8 mouse cellular contexts compared by ENCODE assay signal in genomic region chr7:6194129-6194528, GRCm38 (mm10). TPM values are rescaled to one million over a fixed set of nuclear protein-coding genes. Genes with fewer than 3 reads are reported as not detected.
DNase-seq lines count a peak whose midpoint lies in the region; ATAC-seq and TF ChIP-seq lines count a peak whose summit lies in the region.

No protein-coding gene starts in this region.

- peak; percentile 95 for TF ChIP-seq CTCF in cerebellum, adult 2 months (IDR thresholded peaks at IDR 0.05; ENCODE audit: borderline replicate concordance, insufficient read depth, low read depth, low read length)
- peak; percentile 82 for TF ChIP-seq CTCF in forebrain, postnatal 0 days (IDR thresholded peaks at IDR 0.05; ENCODE audit: low read depth)

- peak; percentile 84 for ATAC-seq in forebrain, postnatal 0 days
- peak; percentile 81 for ATAC-seq in inflammation-experienced regulatory T-cells, adult 6 months
- ATAC-seq in liver, embryonic 12.5 days, result peak; percentile 65
- ATAC-seq in stomach, embryonic 16.5 days (ENCODE audit: insufficient read depth, low FRiP score), result peak; percentile 50; the same call in 1 of the 2 replicates

- no peaks in the 10 kb centered on the region; the same call in 1 of the 2 replicates for H3K27me3 ChIP-seq in cerebellum, adult 2 months (ENCODE audit: control insufficient read depth, insufficient read depth, low read length)
- no peaks in the 10 kb centered on the region for H3K27me3 ChIP-seq in forebrain, postnatal 0 days (ENCODE audit: insufficient read depth, low read length)
- H3K27me3 ChIP-seq in liver, embryonic 12.5 days (replicated peaks), result peaks cover 14% of the 10 kb centered on the region
- H3K27me3 ChIP-seq in stomach, embryonic 16.5 days (ENCODE audit: control insufficient read depth, insufficient read depth, low read length), result no peaks in the 10 kb centered on the region

- H3K36me3 ChIP-seq in forebrain, postnatal 0 days (ENCODE audit: insufficient read depth), result peaks cover 13% of the 10 kb centered on the region
- H3K36me3 ChIP-seq in liver, embryonic 12.5 days, result peaks cover 13% of the 10 kb centered on the region
- 0 out of 2 replicates have a peak, but pooled peaks cover 8% of the 10 kb centered on the region for H3K36me3 ChIP-seq in stomach, embryonic 16.5 days (ENCODE audit: control insufficient read depth, insufficient read depth, low read length)

- TF ChIP-seq POLR2A in cerebellum, adult 2 months (IDR thresholded peaks at IDR 0.05; ENCODE audit: borderline replicate concordance, insufficient read depth, low read length), result no peak

- no peak overlapping the region for H3K9ac ChIP-seq in forebrain, postnatal 0 days
- no peak overlapping the region for H3K9ac ChIP-seq in liver, embryonic 12.5 days
- H3K9ac ChIP-seq in stomach, embryonic 16.5 days (ENCODE audit: low read length), result no peak overlapping the region

- H3K27ac ChIP-seq in cerebellum, adult 2 months (ENCODE audit: insufficient read depth, low read length), result no peak overlapping the region
- no peak overlapping the region for H3K27ac ChIP-seq in forebrain, postnatal 0 days (ENCODE audit: low read depth, low read length)
- no peak overlapping the region for H3K27ac ChIP-seq in liver, embryonic 12.5 days
- H3K27ac ChIP-seq in stomach, embryonic 16.5 days (ENCODE audit: low read length), result no peak overlapping the region

- no peaks in the 10 kb centered on the region for H3K4me1 ChIP-seq in cerebellum, adult 2 months (ENCODE audit: control insufficient read depth, insufficient read depth, low read length)
- H3K4me1 ChIP-seq in forebrain, postnatal 0 days (ENCODE audit: insufficient read depth), result no peaks in the 10 kb centered on the region
- H3K4me1 ChIP-seq in liver, embryonic 12.5 days, result no peaks in the 10 kb centered on the region
- no peaks in the 10 kb centered on the region for H3K4me1 ChIP-seq in stomach, embryonic 16.5 days (ENCODE audit: control insufficient read depth, insufficient read depth, low read length)

- DNase-seq in urinary bladder, postnatal 14 days (ENCODE audit: low spot score), result peak; percentile 60
- no peak for DNase-seq in urinary bladder, adult 2 months (ENCODE audit: low spot score)
- DNase-seq in cerebellum, adult 2 months, result peak; percentile 66 to 69
- peak; percentile 63 for DNase-seq in forebrain, postnatal 0 days
- DNase-seq in naive thymus-derived CD4-positive, alpha-beta T cell, adult 2 months (ENCODE audit: low read depth), result peak; percentile 75

- H3K4me2 ChIP-seq in forebrain, postnatal 0 days (ENCODE audit: low read depth), result no peak overlapping the region
- H3K4me2 ChIP-seq in liver, embryonic 12.5 days, result no peak overlapping the region
- H3K4me2 ChIP-seq in stomach, embryonic 16.5 days (ENCODE audit: low read depth, low read length), result no peak overlapping the region

- 18% methylated on average over 5 of the region's 5 CpGs for WGBS in cerebellum, adult 2 months
- 24% methylated on average over 5 of the region's 5 CpGs for WGBS in forebrain, postnatal 0 days
- 24% methylated on average over 5 of the region's 5 CpGs for WGBS in liver, embryonic 12.5 days (ENCODE audit: insufficient replicate concordance)
- 15% methylated on average over 5 of the region's 5 CpGs for WGBS in stomach, embryonic 16.5 days

- H3K9me3 ChIP-seq in forebrain, postnatal 0 days (ENCODE audit: low read length), result no peaks in the 10 kb centered on the region
- no peaks in the 10 kb centered on the region for H3K9me3 ChIP-seq in liver, embryonic 12.5 days (replicated peaks)
- H3K9me3 ChIP-seq in stomach, embryonic 16.5 days (replicated peaks; ENCODE audit: control insufficient read depth, low read length), result no peaks in the 10 kb centered on the region

- H3K4me3 ChIP-seq in cerebellum, adult 2 months (replicated peaks; ENCODE audit: insufficient read depth, low read depth, low read length), result no peak overlapping the region
- H3K4me3 ChIP-seq in forebrain, postnatal 0 days (ENCODE audit: low read depth, low read length), result no peak overlapping the region
- H3K4me3 ChIP-seq in liver, embryonic 12.5 days, result no peak overlapping the region
- H3K4me3 ChIP-seq in stomach, embryonic 16.5 days (replicated peaks; ENCODE audit: low read length), result no peak overlapping the region

RNA-seq across cellular contexts. Expression of gene Galp, which starts 2.8 kb away (rescaled TPM):
- not detected in 2 replicates for polyA plus RNA-seq in urinary bladder, adult 2 months (2012; rRNA removed)
- not detected in 2 replicates for polyA plus RNA-seq in cerebellum, adult 2 months (2012; rRNA removed)
- not detected in 2 replicates for total RNA-seq in forebrain, postnatal 0 days (2014; rRNA removed)
- not detected in 2 replicates for polyA plus RNA-seq in forebrain, postnatal 0 days (2015; fragmentation: Nextera tagmentation; extraction: Ambion mirVana)
- polyA plus RNA-seq in inflammation-experienced regulatory T-cells, adult 6 months (2017; shearing (Covaris generic)), result not detected
- not detected in 2 replicates for polyA plus RNA-seq in liver, embryonic 12.5 days (2016; fragmentation: Nextera tagmentation; extraction: Ambion mirVana)
- not detected in 2 replicates for polyA plus RNA-seq in stomach, embryonic 16.5 days (2015; fragmentation: Nextera tagmentation; extraction: Ambion mirVana)

RNA-seq across cellular contexts. Expression of gene Zfp444, which starts 22.1 kb away (rescaled TPM):
- 21.3 and 23.1 TPM in 2 replicates for polyA plus RNA-seq in urinary bladder, adult 2 months (2012; rRNA removed)
- 52.0 and 52.2 TPM in 2 replicates for polyA plus RNA-seq in cerebellum, adult 2 months (2012; rRNA removed)
- 76.9 and 81.7 TPM in 2 replicates for total RNA-seq in forebrain, postnatal 0 days (2014; rRNA removed)
- 86.2 and 100 TPM in 2 replicates for polyA plus RNA-seq in forebrain, postnatal 0 days (2015; fragmentation: Nextera tagmentation; extraction: Ambion mirVana)
- 1 to 10 TPM; 6.3 to 7.5 (median 6.4) TPM for polyA plus RNA-seq in inflammation-experienced regulatory T-cells, adult 6 months (2017; shearing (Covaris generic))
- polyA plus RNA-seq in liver, embryonic 12.5 days (2016; fragmentation: Nextera tagmentation; extraction: Ambion mirVana), result 25.5 and 26.3 TPM in 2 replicates
- polyA plus RNA-seq in stomach, embryonic 16.5 days (2015; fragmentation: Nextera tagmentation; extraction: Ambion mirVana), result 28.8 and 32.7 TPM in 2 replicates

RNA-seq across cellular contexts. Expression of gene Zscan5b, which starts 27.9 kb away (rescaled TPM):
- not detected in 2 replicates for polyA plus RNA-seq in urinary bladder, adult 2 months (2012; rRNA removed)
- polyA plus RNA-seq in cerebellum, adult 2 months (2012; rRNA removed), result not detected in 2 replicates
- total RNA-seq in forebrain, postnatal 0 days (2014; rRNA removed), result not detected in 2 replicates
- not detected in 2 replicates for polyA plus RNA-seq in forebrain, postnatal 0 days (2015; fragmentation: Nextera tagmentation; extraction: Ambion mirVana)
- polyA plus RNA-seq in inflammation-experienced regulatory T-cells, adult 6 months (2017; shearing (Covaris generic)), result under 1 TPM in 1 of 3 experiments, not detected in 2; 0.85 TPM
- polyA plus RNA-seq in liver, embryonic 12.5 days (2016; fragmentation: Nextera tagmentation; extraction: Ambion mirVana), result not detected in 2 replicates
- polyA plus RNA-seq in stomach, embryonic 16.5 days (2015; fragmentation: Nextera tagmentation; extraction: Ambion mirVana), result not detected in 2 replicates

RNA-seq across cellular contexts. Expression of gene Zfp787, which starts 38.3 kb away (rescaled TPM):
- polyA plus RNA-seq in urinary bladder, adult 2 months (2012; rRNA removed), result 33.4 and 38.5 TPM in 2 replicates
- polyA plus RNA-seq in cerebellum, adult 2 months (2012; rRNA removed), result 45.2 and 45.9 TPM in 2 replicates
- total RNA-seq in forebrain, postnatal 0 days (2014; rRNA removed), result 51.1 and 73.6 TPM in 2 replicates
- 41.0 and 66.1 TPM in 2 replicates for polyA plus RNA-seq in forebrain, postnatal 0 days (2015; fragmentation: Nextera tagmentation; extraction: Ambion mirVana)
- polyA plus RNA-seq in inflammation-experienced regulatory T-cells, adult 6 months (2017; shearing (Covaris generic)), result 1 to 10 TPM; 4.2 to 5.8 (median 4.3) TPM
- 17.3 and 18.0 TPM in 2 replicates for polyA plus RNA-seq in liver, embryonic 12.5 days (2016; fragmentation: Nextera tagmentation; extraction: Ambion mirVana)
- polyA plus RNA-seq in stomach, embryonic 16.5 days (2015; fragmentation: Nextera tagmentation; extraction: Ambion mirVana), result 15.0 and 22.0 TPM in 2 replicates

RNA-seq across cellular contexts. Expression of gene Epp13, which starts 58.4 kb away (rescaled TPM):
- polyA plus RNA-seq in urinary bladder, adult 2 months (2012; rRNA removed), result not detected in 2 replicates
- not detected in 2 replicates for polyA plus RNA-seq in cerebellum, adult 2 months (2012; rRNA removed)
- total RNA-seq in forebrain, postnatal 0 days (2014; rRNA removed), result not detected in 2 replicates
- 0.40 and 0.44 TPM in 2 replicates for polyA plus RNA-seq in forebrain, postnatal 0 days (2015; fragmentation: Nextera tagmentation; extraction: Ambion mirVana)
- not detected for polyA plus RNA-seq in inflammation-experienced regulatory T-cells, adult 6 months (2017; shearing (Covaris generic))
- not detected in 2 replicates for polyA plus RNA-seq in liver, embryonic 12.5 days (2016; fragmentation: Nextera tagmentation; extraction: Ambion mirVana)
- not detected in 2 replicates for polyA plus RNA-seq in stomach, embryonic 16.5 days (2015; fragmentation: Nextera tagmentation; extraction: Ambion mirVana)
